Mouse (Mus musculus) bone marrow, adult 2 months (tissue): ENCODE measurements around the gene Rap1a.

ENCODE experiments used
- CTCF ChIP-seq: fragments of 200-500 bp; IDR thresholded peaks from 2 replicates; pipeline ENCODE4 v1.5.1; 2011; ENCODE audit warnings: low read length, control low read depth; ENCODE audit not compliant: control insufficient read depth, insufficient read depth
- POLR2A ChIP-seq: fragments of 200-500 bp; IDR thresholded peaks from 2 replicates; pipeline ENCODE4 v1.6.1; 2011; ENCODE audit warnings: low read depth, mild to moderate bottlenecking, control low read depth, low read length, borderline replicate concordance; ENCODE audit not compliant: control insufficient read depth

DNA sequence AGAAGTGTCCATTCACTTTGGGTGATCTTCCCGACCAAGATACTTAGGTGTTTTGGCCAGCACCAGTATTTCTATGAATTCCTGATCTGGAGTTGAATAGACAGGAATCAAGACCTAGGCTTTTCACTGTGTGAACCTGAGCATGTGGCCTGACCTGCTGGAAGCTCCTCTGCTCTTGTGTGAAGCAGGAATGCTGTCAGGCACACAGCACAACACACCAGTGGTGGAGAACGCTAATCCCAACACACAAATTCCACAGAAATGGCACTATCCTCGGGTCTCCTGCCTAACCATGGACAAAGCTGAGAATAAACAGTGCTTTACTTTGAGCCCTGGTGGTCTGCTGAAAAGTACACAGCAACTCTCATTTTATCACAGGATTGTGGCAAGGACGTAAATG lies 80.6 kb downstream of the Rap1a start:
- no peak for TF ChIP-seq POLR2A
- no peak for TF ChIP-seq CTCF
